Mouse (Mus musculus): ENCODE results near the gene T2. TPM values are rescaled to one million over a fixed set of nuclear protein-coding genes. Genes with fewer than 3 reads are reported as not detected.

T2 gene
- polyA plus RNA-seq, 1 experiment from 2014 or later, result 0.51 TPM

GRCm38 (mm10) chr17:8341360-8341963 lies 14.3 kb upstream of the T2 start:
- Histone ChIP-seq H3K27ac (replicated peaks) (peak overlapping the region; percentile 88), H3K36me3 (no peaks in the 10 kb centered on the region), H3K9me3 (no peaks in the 10 kb centered on the region), H3K4me3 (peak overlapping the region; percentile 58), H3K9ac (replicated peaks) (peak overlapping the region; percentile 83), H3K4me1 (peaks cover 36% of the 10 kb centered on the region), H3K4me2 (replicated peaks) (peak overlapping the region; percentile 92), H3K27me3 (no peaks in the 10 kb centered on the region; the same call in 1 of the 2 replicates)
- 6% methylated on average over 45 of the region's 46 CpGs for WGBS
- ATAC-seq (replicated peaks), result peak; percentile 37

- no peak overlapping the region for H3K9ac ChIP-seq (replicated peaks)
- H3K36me3 ChIP-seq, result no peaks in the 10 kb centered on the region
- no peak for ATAC-seq (replicated peaks)
- peak overlapping the region; percentile 92 for H3K4me2 ChIP-seq (replicated peaks)
- no peaks in the 10 kb centered on the region; the same call in 1 of the 2 replicates for H3K27me3 ChIP-seq
- H3K4me1 ChIP-seq, result peaks cover 36% of the 10 kb centered on the region
- 46% methylated on average over 5 of the region's 5 CpGs for WGBS
- no peaks in the 10 kb centered on the region for H3K9me3 ChIP-seq
- H3K27ac ChIP-seq (replicated peaks), result no peak overlapping the region
- H3K4me3 ChIP-seq, result peak overlapping the region; percentile 58; the same call in 1 of the 2 replicates
These were observed 13.1 kb upstream of the T2 start for GRCm38 (mm10) chr17:8342706-8343105.

- Histone ChIP-seq H3K4me1 (peaks cover 36% of the 10 kb centered on the region), H3K4me2 (replicated peaks) (peak overlapping the region; percentile 24), H3K27ac (replicated peaks) (no peak overlapping the region), H3K9ac (replicated peaks) (no peak overlapping the region), H3K27me3 (no peaks in the 10 kb centered on the region; the same call in 1 of the 2 replicates), H3K4me3 (no peak overlapping the region), H3K9me3 (no peaks in the 10 kb centered on the region), H3K36me3 (no peaks in the 10 kb centered on the region)
- ATAC-seq (replicated peaks), result no peak
- 71% methylated on average over 6 of the region's 6 CpGs for WGBS
These were observed 12.4 kb upstream of the T2 start for GRCm38 (mm10) chr17:8343416-8343815.

DNA sequence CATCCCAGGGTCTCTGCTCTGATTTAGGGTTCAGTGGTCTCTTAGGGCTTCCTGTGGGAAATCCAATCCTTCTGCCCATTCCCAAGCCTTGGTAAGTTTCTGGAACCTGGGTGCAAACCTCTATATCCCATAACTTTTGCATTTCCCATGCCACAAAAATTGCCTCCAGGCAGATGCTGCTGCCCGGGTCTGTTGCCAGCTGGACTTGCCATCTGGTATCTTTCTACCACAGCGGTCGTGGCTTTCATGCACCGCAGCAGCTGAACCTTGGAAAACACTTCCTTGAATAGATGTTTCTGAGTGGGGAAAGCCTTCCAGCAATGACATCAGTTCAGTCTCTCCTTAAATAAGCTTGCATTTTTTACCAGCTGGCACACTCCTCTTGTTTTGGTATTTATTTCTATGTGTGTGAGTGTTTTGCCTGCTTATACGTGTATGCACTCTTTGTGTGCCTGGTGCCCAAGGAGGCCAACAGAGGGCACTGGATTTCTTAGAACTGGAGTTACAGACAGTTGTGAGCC lies 8.0 kb upstream of the T2 start:
- Histone ChIP-seq H3K27ac (replicated peaks) (no peak overlapping the region), H3K4me2 (replicated peaks) (no peak overlapping the region), H3K36me3 (no peaks in the 10 kb centered on the region), H3K27me3 (no peaks in the 10 kb centered on the region), H3K9ac (replicated peaks) (no peak overlapping the region), H3K4me1 (peaks cover 8% of the 10 kb centered on the region), H3K4me3 (no peak overlapping the region), H3K9me3 (no peaks in the 10 kb centered on the region)
- WGBS, result 52% methylated on average over 5 of the region's 5 CpGs
- ATAC-seq (replicated peaks), result no peak

- no peak overlapping the region for H3K27ac ChIP-seq (replicated peaks)
- H3K9me3 ChIP-seq, result no peaks in the 10 kb centered on the region
- H3K27me3 ChIP-seq, result no peaks in the 10 kb centered on the region
- WGBS, result 90% methylated on average over 4 of the region's 4 CpGs
- no peaks in the 10 kb centered on the region for H3K4me1 ChIP-seq
- H3K4me3 ChIP-seq, result no peak overlapping the region
- ATAC-seq (replicated peaks), result no peak
- no peak overlapping the region for H3K4me2 ChIP-seq (replicated peaks)
- H3K9ac ChIP-seq (replicated peaks), result no peak overlapping the region
- H3K36me3 ChIP-seq, result no peaks in the 10 kb centered on the region
These were observed 6.9 kb upstream of the T2 start for GRCm38 (mm10) chr17:8348941-8349340.

GRCm38 (mm10) chr17:8351088-8351487 lies 4.7 kb upstream of the T2 start:
- H3K9me3 ChIP-seq, result no peaks in the 10 kb centered on the region
- ATAC-seq (replicated peaks), result no peak
- no peak overlapping the region for H3K4me2 ChIP-seq (replicated peaks)
- H3K4me3 ChIP-seq, result no peak overlapping the region
- no peaks in the 10 kb centered on the region for H3K27me3 ChIP-seq
- H3K4me1 ChIP-seq, result no peaks in the 10 kb centered on the region
- H3K9ac ChIP-seq (replicated peaks), result no peak overlapping the region
- 23% methylated on average over 7 of the region's 7 CpGs for whole genome bisulfite sequencing
- H3K36me3 ChIP-seq, result no peaks in the 10 kb centered on the region
- no peak overlapping the region for H3K27ac ChIP-seq (replicated peaks)

DNA sequence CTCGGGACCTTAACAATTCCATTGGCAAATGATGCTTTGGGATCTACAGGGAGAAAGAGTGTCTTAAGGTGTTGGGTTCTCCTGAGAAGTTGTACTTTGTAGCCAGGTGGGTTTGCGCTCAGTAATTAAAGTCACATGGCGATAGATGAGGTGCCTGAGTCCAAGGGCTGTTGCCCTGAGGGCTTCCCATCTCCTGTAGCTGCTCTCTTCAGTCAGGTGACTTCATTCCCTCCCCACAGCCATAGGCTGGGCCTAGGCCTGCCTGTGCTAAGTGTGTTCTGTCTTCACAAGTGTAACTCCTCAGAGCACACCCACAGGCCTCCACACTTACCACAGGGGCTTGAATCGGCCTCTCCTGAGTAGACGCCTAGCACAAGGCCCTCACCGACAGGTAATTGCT lies 1.7 kb downstream of the T2 start:
- no peaks in the 10 kb centered on the region for H3K9me3 ChIP-seq
- no peaks in the 10 kb centered on the region for H3K36me3 ChIP-seq
- WGBS, result 89% methylated on average over 6 of the region's 6 CpGs
- H3K27me3 ChIP-seq, result no peaks in the 10 kb centered on the region
- no peak overlapping the region for H3K4me3 ChIP-seq
- ATAC-seq (replicated peaks), result no peak
- H3K27ac ChIP-seq (replicated peaks), result no peak overlapping the region
- H3K4me1 ChIP-seq, result peaks cover 9% of the 10 kb centered on the region
- no peak overlapping the region for H3K4me2 ChIP-seq (replicated peaks)
- H3K9ac ChIP-seq (replicated peaks), result no peak overlapping the region

DNA sequence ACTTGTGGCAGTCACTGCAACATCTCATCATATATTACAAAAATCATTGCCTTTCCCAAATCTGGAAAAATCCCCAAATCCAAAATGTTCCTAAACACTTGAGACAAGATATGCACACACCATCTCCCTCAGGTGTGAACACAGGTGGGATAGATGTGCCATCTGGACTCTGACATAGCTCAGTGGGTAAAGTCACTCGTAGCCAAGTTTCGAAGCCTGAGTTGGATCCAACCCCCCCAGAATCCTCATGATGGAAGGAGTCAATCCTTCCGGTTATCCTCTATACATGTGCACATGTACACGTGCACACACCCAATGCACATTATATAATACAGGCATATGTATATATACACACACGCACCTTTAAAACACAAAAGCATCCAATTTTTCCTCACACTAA lies 5.1 kb downstream of the T2 start:
- Histone ChIP-seq H3K36me3 (no peaks in the 10 kb centered on the region), H3K27ac (replicated peaks) (peak overlapping the region; percentile 43; the same call in 1 of the 2 replicates), H3K9me3 (no peaks in the 10 kb centered on the region), H3K27me3 (no peaks in the 10 kb centered on the region), H3K4me1 (peaks cover 9% of the 10 kb centered on the region), H3K4me2 (replicated peaks) (no peak overlapping the region), H3K4me3 (no peak overlapping the region), H3K9ac (replicated peaks) (no peak overlapping the region)
- 79% methylated on average over 5 of the region's 5 CpGs for WGBS
- ATAC-seq (replicated peaks), result no peak

DNA sequence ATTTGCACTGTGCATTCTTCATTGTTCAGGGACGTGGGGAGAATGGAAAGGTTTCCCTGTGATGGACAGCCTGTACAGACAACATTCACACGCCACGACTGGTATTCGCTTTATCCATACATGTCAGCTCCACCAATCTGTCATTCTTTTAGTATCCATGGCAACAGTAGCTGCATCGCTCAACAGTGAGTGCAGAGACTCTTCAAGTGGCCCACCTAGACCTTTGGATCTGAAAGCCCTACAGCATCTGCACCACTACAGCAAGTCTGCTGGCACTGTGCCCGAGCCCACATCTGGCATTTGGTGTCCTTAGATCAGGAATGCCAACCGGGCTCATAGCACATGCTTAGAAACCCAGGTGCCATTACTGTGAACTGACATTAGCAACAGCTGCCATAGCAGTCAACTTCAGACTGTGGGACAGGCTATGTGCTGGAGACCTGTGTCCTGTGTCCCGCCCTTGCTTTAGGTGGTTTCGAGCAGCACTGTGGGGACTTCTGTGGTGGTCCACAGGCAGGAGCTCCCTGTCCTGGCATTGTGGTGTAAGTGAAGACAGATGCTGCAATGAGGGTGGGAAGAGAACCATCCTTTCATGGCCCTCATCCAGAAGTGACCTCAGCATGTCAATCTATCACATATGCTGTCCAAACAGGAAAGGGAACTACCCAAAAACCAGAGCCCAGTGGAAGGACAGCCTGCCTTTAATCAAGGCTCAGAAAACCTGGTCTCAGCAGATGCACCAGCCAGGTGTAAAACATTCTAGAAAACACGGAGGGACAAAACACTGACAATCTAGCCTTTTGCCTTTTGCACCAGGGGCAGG lies 5.7 kb downstream of the T2 start:
- ATAC-seq (replicated peaks), result no peak; the same call in 1 of the 2 replicates
- Histone ChIP-seq H3K27ac (replicated peaks) (peak overlapping the region; percentile 43; the same call in 1 of the 2 replicates), H3K9me3 (no peaks in the 10 kb centered on the region), H3K27me3 (no peaks in the 10 kb centered on the region), H3K4me1 (peaks cover 15% of the 10 kb centered on the region), H3K4me3 (no peak overlapping the region), H3K4me2 (replicated peaks) (no peak overlapping the region), H3K36me3 (no peaks in the 10 kb centered on the region), H3K9ac (replicated peaks) (no peak overlapping the region)
- WGBS, result 62% methylated on average over 10 of the region's 10 CpGs

- Histone ChIP-seq H3K27ac (replicated peaks) (peak overlapping the region; percentile 98), H3K4me2 (replicated peaks) (peak overlapping the region; percentile 41), H3K36me3 (no peaks in the 10 kb centered on the region), H3K27me3 (no peaks in the 10 kb centered on the region), H3K4me1 (peaks cover 66% of the 10 kb centered on the region), H3K9ac (replicated peaks) (peak overlapping the region; percentile 44), H3K9me3 (no peaks in the 10 kb centered on the region), H3K4me3 (peak overlapping the region; percentile 10; the same call in 1 of the 2 replicates)
- 6% methylated on average over 20 of the region's 20 CpGs for WGBS
- ATAC-seq (replicated peaks), result peak; percentile 64
These were observed 12.0 kb downstream of the T2 start for GRCm38 (mm10) chr17:8367514-8368480.

GRCm38 (mm10) chr17:8368570-8368969 lies 12.8 kb downstream of the T2 start:
- Histone ChIP-seq H3K4me1 (peaks cover 73% of the 10 kb centered on the region), H3K4me2 (replicated peaks) (peak overlapping the region; percentile 41), H3K27ac (replicated peaks) (peak overlapping the region; percentile 98), H3K9me3 (no peaks in the 10 kb centered on the region), H3K4me3 (peak overlapping the region; percentile 9), H3K36me3 (no peaks in the 10 kb centered on the region), H3K9ac (replicated peaks) (peak overlapping the region; percentile 31), H3K27me3 (no peaks in the 10 kb centered on the region)
- ATAC-seq (replicated peaks), result peak; percentile 74
- WGBS, result 4% methylated on average over 8 of the region's 8 CpGs

All from forebrain, embryonic 15.5 days (tissue).